Mouse (Mus musculus) limb, embryonic 11.5 days (tissue): ENCODE data around the gene Lypd3. TPM values are rescaled to one million over a fixed set of nuclear protein-coding genes. Genes with fewer than 3 reads are reported as not detected.
"Not testable (repeated sequence)": the region's sequence is repeated elsewhere in the genome, so short reads cannot be mapped to it uniquely, and the experiment has no call there.

Experiments used
- ATAC-seq: fragments of 200-750 bp; cut with Nextera tagmentation; 2 replicates; pipeline ENCODE4 v1.8.0; 2017; ENCODE audit warnings: low read depth; ENCODE audit not compliant: insufficient number of reproducible peaks, low FRiP score, low TSS enrichment
- DNase-seq: peaks from one replicate; pipeline ENCODE4 v3.0.0-alpha.2; 2015; ENCODE audit warnings: low spot score
- H3K27ac ChIP-seq: fragments of 300-500 bp; sonication (generic); replicated peaks from 2 replicates; pipeline ENCODE4 v1.5.1; 2014; ENCODE audit warnings: low read depth, mild to moderate bottlenecking, low read length
- H3K27me3 ChIP-seq: fragments of 300-500 bp; sonication (generic); 2 replicates; pipeline ENCODE4 v1.6.1; 2014; ENCODE audit warnings: mild to moderate bottlenecking, low read length, mixed read lengths; ENCODE audit not compliant: control insufficient read depth, insufficient read depth
- H3K36me3 ChIP-seq: fragments of 300-500 bp; sonication (generic); 2 replicates; pipeline ENCODE4 v1.6.1; 2014; ENCODE audit warnings: mild to moderate bottlenecking, low read length, moderate library complexity, mixed read lengths; ENCODE audit not compliant: control insufficient read depth, insufficient read depth
- H3K4me1 ChIP-seq: fragments of 300-500 bp; sonication (generic); 2 replicates; pipeline ENCODE4 v1.6.1; 2014; ENCODE audit warnings: low read length, mixed read lengths; ENCODE audit not compliant: control insufficient read depth, insufficient read depth
- H3K4me2 ChIP-seq: fragments of 300-500 bp; sonication (generic); 2 replicates; pipeline ENCODE4 v1.6.1; 2014; ENCODE audit warnings: low read depth, mild to moderate bottlenecking, moderate library complexity; ENCODE audit not compliant: severe bottlenecking
- H3K4me3 ChIP-seq: fragments of 300-500 bp; sonication (generic); 2 replicates; pipeline ENCODE4 v1.5.1; 2014; ENCODE audit warnings: low read depth, low read length
- H3K9ac ChIP-seq: fragments of 300-500 bp; sonication (generic); 2 replicates; pipeline ENCODE4 v1.6.1; 2014; ENCODE audit warnings: mild to moderate bottlenecking, low read length
- H3K9me3 ChIP-seq: fragments of 300-500 bp; sonication (generic); 2 replicates; pipeline ENCODE4 v1.6.1; 2016; ENCODE audit warnings: low read length; ENCODE audit not compliant: control insufficient read depth
- WGBS: fragments of 180-500 bp; shearing (Covaris S2); extraction: QIAGEN DNeasy Blood & Tissue Kit; methylation state at CpG from one replicate; pipeline ENCODE4 v1.1.7; 2014; 5-methylcytosine and 5-hydroxymethylcytosine counted together
- polyA plus RNA-seq: library from polyadenylated mRNA; unstranded; fragments of >200 nt; fragmentation: Nextera tagmentation; extraction: Ambion mirVana; gene quantifications from 2 replicates; pipeline ENCODE4 v1.2.1, GENCODE M21; 2014

Gene Lypd3
- polyA plus RNA-seq, 1 experiment from 2014 or later, result 2.8 TPM

DNA sequence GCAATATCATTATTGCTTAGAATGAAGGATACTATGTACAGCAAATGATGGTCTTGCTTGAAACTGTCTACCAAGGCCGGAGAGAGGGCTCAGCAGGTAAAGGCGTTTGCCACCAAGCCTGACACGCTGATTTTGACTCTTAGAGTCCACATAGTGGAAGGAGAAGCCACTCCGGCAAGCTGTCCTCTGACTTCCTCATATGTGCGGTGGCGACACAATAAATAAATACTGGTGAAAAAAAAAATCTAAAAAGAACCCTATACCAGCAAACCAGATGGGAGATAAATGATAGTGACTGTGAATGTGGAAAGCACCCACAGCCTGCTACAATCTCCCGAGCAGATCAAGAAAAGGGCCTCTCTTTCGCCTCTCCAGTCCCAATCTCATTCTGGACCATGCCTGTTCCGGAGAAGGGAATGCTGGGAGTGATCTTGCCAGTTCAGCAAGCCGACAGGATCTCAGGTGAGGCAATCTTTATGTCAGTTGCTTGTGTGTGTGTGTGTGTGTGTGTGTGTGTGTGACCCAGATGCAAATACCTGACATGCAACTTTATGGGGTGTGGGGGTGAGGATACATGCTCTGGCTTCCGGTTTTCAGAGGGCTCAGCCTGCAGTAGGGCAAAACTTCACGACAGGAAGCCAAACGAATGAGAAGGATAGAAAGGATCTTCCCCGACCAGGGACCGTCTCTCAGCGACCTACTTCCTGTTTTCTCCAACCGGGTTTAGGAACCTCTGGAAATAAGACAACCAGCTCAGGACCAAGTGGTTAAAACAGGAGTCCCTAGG is 25.0 kb downstream of the Lypd3 start:
- no peak for DNase-seq
- H3K9me3 ChIP-seq, result no peaks in the 10 kb centered on the region; the same call in 1 of the 2 replicates
- H3K36me3 ChIP-seq, result no peaks in the 10 kb centered on the region
- no peak for ATAC-seq
- no peak overlapping the region for H3K27ac ChIP-seq
- 69% methylated on average over 17 of the region's 17 CpGs for WGBS
- H3K4me2 ChIP-seq, result no peak overlapping the region
- no peaks in the 10 kb centered on the region for H3K27me3 ChIP-seq
- no peaks in the 10 kb centered on the region for H3K4me1 ChIP-seq
- H3K9ac ChIP-seq, result no peak overlapping the region
- H3K4me3 ChIP-seq, result no peak overlapping the region

DNA sequence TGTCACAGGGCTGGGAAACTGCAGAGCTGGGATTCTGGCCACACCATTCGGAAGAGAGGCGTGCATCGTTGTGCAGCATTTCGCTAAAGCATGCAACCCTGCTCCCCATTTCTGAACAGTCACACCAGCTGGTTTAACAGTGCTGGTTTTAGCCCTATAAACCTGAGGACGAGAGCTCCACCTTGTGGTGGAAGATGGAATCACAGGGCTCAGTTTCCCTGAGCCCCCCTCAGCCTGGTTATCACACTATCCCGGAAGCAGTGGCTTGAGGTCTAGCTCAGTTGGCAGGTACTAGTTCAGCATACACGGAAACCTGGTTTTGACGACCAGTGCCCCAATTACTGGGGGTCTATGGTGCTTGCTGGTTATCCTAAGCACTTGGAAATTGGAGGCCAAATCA is 26.2 kb downstream of the Lypd3 start:
- Histone ChIP-seq H3K4me1 (no peaks in the 10 kb centered on the region), H3K27me3 (no peaks in the 10 kb centered on the region), H3K4me3 (no peak overlapping the region), H3K4me2 (no peak overlapping the region), H3K27ac (no peak overlapping the region), H3K9me3 (no peaks in the 10 kb centered on the region; the same call in 1 of the 2 replicates), H3K36me3 (no peaks in the 10 kb centered on the region), H3K9ac (no peak overlapping the region)
- no peak for ATAC-seq
- WGBS, result 20% methylated on average over 8 of the region's 8 CpGs
- peak; percentile 88 for DNase-seq

DNA sequence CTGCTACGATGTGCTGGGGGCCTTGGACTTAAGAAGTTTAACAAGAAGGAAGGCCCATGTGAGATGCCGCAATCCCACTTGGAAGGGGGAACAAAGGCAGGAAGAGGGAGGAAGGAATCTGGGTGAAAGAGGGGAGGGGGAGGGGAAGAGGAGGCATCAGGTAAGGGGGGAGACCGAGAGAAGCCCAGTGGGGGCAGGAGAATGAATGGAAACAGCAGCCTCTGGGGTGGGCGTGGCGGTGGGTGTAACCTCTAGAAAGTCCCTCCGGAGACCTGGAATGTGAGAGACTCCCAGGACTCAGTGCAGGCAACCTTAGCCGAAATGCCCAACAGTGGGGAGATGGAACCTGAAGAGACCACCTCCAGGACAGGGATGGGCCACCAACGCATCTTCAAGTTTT is 28.0 kb downstream of the Lypd3 start:
- WGBS, result 33% methylated on average over 8 of the region's 8 CpGs
- Histone ChIP-seq H3K27me3 (no peaks in the 10 kb centered on the region), H3K9ac (no peak overlapping the region), H3K4me3 (no peak overlapping the region), H3K4me2 (no peak overlapping the region), H3K9me3 (no peaks in the 10 kb centered on the region), H3K27ac (no peak overlapping the region), H3K4me1 (no peaks in the 10 kb centered on the region), H3K36me3 (no peaks in the 10 kb centered on the region)
- no peak for ATAC-seq
- DNase-seq, result no peak

DNA sequence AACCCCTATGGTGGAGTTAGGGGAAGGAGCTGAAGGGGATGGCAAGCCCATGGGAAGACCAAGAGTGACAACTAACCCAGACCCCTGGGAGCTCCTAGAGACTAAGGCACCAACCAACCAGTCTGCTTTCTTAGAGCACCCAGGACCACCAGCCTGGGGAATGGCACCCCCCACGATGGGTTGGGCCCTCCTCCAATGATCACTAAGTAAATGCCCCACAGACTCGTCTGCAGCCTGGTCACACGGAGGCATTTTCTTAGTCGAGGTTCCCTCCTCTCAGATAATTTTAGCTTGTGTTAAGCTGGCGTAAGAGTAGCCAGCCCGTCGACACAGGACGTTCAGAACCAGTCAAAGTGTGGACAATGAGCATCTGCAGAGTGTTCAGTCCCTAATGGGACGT is 28.6 kb downstream of the Lypd3 start:
- Histone ChIP-seq H3K9me3 (no peaks in the 10 kb centered on the region), H3K4me1 (no peaks in the 10 kb centered on the region), H3K4me3 (no peak overlapping the region), H3K9ac (no peak overlapping the region), H3K27me3 (no peaks in the 10 kb centered on the region), H3K4me2 (no peak overlapping the region), H3K36me3 (no peaks in the 10 kb centered on the region), H3K27ac (no peak overlapping the region)
- ATAC-seq, result no peak
- no peak for DNase-seq
- 83% methylated on average over 9 of the region's 9 CpGs for WGBS

DNA sequence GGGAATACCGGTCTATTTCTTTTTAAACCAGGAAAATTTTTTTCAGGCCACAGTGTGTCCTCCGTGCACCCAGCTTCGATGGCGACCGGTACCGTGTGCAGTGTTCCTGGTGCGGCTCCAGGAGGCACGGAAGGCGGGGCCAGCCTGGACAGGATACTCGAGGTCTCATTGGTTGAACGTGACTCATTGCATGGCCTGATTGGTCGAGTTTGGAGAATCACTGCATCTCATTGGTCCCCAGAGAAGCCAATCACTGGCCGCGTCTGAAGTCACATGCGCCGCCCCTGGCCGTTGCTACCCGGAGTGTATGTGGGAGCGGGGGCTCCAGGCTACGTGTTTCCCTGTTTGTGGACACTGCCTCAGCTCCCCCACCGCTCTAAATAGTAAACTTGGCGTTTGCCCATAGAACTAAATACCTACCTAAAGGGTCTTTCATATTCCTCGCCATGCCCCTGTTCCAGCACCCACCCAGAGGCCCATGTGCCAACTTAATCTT is 35.6 kb downstream of the Lypd3 start:
- ATAC-seq (no peak), DNase-seq (no peak)
- no peaks in the 10 kb centered on the region for H3K4me1 ChIP-seq
- H3K9ac ChIP-seq, result no peak overlapping the region
- no peaks in the 10 kb centered on the region for H3K27me3 ChIP-seq
- no peak overlapping the region for H3K27ac ChIP-seq
- H3K9me3 ChIP-seq, result no peaks in the 10 kb centered on the region
- H3K4me2 ChIP-seq, result no peak overlapping the region
- 88% methylated on average over 23 of the region's 23 CpGs for WGBS
- H3K4me3 ChIP-seq, result no peak overlapping the region
- no peaks in the 10 kb centered on the region for H3K36me3 ChIP-seq

DNA sequence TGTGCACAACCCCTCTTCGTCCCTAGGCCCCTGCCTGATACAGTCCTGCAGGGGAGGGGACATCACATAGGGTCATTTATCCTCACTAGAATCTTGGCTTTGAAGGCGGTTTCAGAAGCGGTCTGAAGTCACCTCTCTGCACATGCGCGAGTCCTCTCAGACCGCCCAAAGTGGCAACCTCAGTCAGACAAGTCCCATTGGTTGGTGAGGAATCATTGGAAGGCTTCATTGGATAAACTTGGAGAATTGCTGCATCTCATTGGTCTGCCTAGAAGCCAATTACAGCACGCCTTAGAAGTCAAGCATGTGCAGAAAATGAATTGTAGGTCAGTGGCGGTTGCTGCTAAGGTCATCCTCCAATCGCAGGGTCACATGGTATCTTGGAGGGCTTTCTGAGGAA is 40.2 kb downstream of the Lypd3 start, which contains the start of gene Tex101:
Gene Tex101, minus strand, starts transcription at position 101 of the 400 bp plus-strand sequence.
- Histone ChIP-seq H3K27me3 (no peaks in the 10 kb centered on the region), H3K9me3 (no peaks in the 10 kb centered on the region), H3K36me3 (no peaks in the 10 kb centered on the region), H3K4me1 (no peaks in the 10 kb centered on the region), H3K4me2 (no peak within 1 kb of the TSS), H3K27ac (no peak within 1 kb of the TSS), H3K9ac (no peak within 1 kb of the TSS), H3K4me3 (no peak within 1 kb of the TSS)
- DNase-seq (no peak), ATAC-seq (no peak)
- WGBS, result 92% methylated on average over 9 of the region's 9 CpGs

DNA sequence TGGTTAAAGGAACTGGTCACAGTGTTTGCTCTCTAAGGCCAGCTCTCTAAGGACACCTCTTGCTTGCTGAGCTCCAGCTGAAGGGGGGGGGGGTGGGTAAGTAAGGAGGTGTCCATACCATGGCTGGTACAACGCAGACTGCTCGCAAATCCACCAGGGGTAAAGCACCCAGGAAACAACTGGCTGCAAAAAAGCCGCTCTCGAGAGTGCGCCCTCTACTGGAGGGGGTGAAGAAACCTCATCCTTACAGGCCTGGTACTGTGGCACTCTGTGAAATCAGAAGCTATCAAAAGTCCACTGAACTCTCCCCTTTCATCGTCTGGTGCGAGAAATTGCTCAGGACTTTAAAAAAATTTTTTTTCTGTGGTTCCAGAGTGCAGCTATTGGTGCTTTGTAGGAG is 47.8 kb downstream of the Lypd3 start:
- WGBS, result 81% methylated on average over 7 of the region's 7 CpGs
- not testable (repeated sequence) for H3K4me3 ChIP-seq, H3K9me3 ChIP-seq, DNase-seq, ATAC-seq, H3K27me3 ChIP-seq, H3K36me3 ChIP-seq, H3K4me2 ChIP-seq, H3K27ac ChIP-seq, H3K9ac ChIP-seq, H3K4me1 ChIP-seq

DNA sequence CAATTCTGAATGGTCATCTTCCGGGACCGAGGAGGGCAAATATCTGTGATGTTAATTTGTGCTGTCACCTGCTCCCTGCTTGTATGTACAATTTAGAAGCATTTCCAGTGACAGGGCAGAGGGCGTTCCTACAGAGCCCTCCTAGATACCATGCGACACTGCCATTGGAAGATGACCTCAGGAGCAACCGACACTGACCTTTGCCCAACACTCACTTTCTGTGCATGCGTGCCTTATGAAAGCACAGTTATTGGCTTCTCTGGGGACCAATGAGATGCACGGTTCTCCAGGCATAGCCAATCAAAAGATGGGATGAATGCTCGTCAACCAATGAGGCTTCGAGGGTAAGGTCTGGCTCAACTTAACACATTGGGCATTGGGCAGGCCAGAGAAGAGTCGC is 51.2 kb downstream of the Lypd3 start:
- not testable (repeated sequence) for H3K9ac ChIP-seq, H3K36me3 ChIP-seq, H3K27me3 ChIP-seq, H3K27ac ChIP-seq, H3K4me1 ChIP-seq, H3K9me3 ChIP-seq, ATAC-seq, H3K4me2 ChIP-seq, H3K4me3 ChIP-seq, DNase-seq
- WGBS, result 92% methylated on average over 10 of the region's 10 CpGs
